In the genomic region with DNA sequence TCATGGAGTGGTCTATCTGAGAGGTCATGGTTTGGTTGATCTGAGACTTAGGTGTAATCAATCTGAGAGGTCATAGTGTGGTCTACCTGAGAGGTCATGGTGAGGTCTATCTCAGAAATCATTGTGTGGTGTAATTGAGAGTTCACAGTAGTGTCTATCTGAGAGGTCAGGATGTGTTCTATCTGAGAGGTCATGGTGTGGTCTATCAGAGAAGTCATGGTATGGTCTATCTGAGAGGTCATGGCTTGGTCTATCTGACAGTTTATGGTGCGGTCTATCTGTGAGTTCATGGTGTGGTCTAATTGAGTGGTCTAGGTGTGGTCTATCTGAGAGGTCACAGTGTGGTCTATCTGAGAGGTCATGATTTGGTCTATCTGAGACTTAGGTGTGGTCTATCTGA, we compare ENCODE assay signal across 10 mouse cellular contexts. TPM values are rescaled to one million over a fixed set of nuclear protein-coding genes. Genes with fewer than 3 reads are reported as not detected.
DNase-seq lines count a peak whose midpoint lies in the region; ATAC-seq and TF ChIP-seq lines count a peak whose summit lies in the region.
"Had no signal": no experiment of that assay in that cellular context is flagged by ENCODE, and none has a peak within 500 bp of the region (broad histone marks: within the 10 kb centered on the region; RNA-seq: fewer than 3 reads in every experiment).

No protein-coding gene starts in this region.

- TF ChIP-seq EP300 in heart, adult 2 months (IDR thresholded peaks at IDR 0.05; ENCODE audit: insufficient read depth, low read depth, low read length) = no peak

- intact Hi-C loops in heart, adult 2 months (cut with DNase I) = no loop called here
- intact Hi-C loops in left cerebral cortex, postnatal 36 days (cut with DNase I) = no loop called here

- no peaks in the 10 kb centered on the region for H3K79me2 ChIP-seq in heart, adult 2 months (replicated peaks; ENCODE audit: control insufficient read depth, insufficient read depth, low read length)

- H3K4me1 ChIP-seq in heart, embryonic 14.5 days (ENCODE audit: control insufficient read depth in 2 of 2, insufficient read depth in 2 of 2, low read length in 2 of 2) = no peaks in the 10 kb centered on the region
- no peaks in the 10 kb centered on the region for H3K4me1 ChIP-seq in heart, adult 2 months (ENCODE audit: control insufficient read depth, insufficient read depth, low read length)
- H3K4me1 ChIP-seq in midbrain, embryonic 11.5 days (ENCODE audit: control insufficient read depth, insufficient read depth, low read length) = no peaks in the 10 kb centered on the region
- no peaks in the 10 kb centered on the region for H3K4me1 ChIP-seq in midbrain, embryonic 15.5 days
- H3K4me1 ChIP-seq in limb, embryonic 14.5 days (ENCODE audit: control insufficient read depth, insufficient read depth, low read length) = no peaks in the 10 kb centered on the region
- H3K4me1 ChIP-seq in stomach, embryonic 16.5 days (ENCODE audit: control insufficient read depth, insufficient read depth, low read length) = no peaks in the 10 kb centered on the region

- TF ChIP-seq POLR2A in heart, adult 2 months (IDR thresholded peaks at IDR 0.05; ENCODE audit: insufficient read depth, low read depth, low read length) = no peak
- no peak for TF ChIP-seq POLR2A in limb, embryonic 14.5 days (IDR thresholded peaks at IDR 0.05; ENCODE audit: borderline replicate concordance, extremely low read depth, insufficient read depth, insufficient read length)

- TF ChIP-seq CTCF in heart, adult 2 months (IDR thresholded peaks at IDR 0.05) = no peak

- H3K27me3 ChIP-seq in heart, embryonic 14.5 days (ENCODE audit: control insufficient read depth, insufficient read depth, low read length) = no peaks in the 10 kb centered on the region
- no peaks in the 10 kb centered on the region for H3K27me3 ChIP-seq in heart, adult 2 months (ENCODE audit: control insufficient read depth, insufficient read depth, low read length)
- no peaks in the 10 kb centered on the region for H3K27me3 ChIP-seq in midbrain, embryonic 11.5 days (ENCODE audit: control insufficient read depth, insufficient read depth, low read length)
- H3K27me3 ChIP-seq in midbrain, embryonic 15.5 days (replicated peaks) = no peaks in the 10 kb centered on the region
- no peaks in the 10 kb centered on the region for H3K27me3 ChIP-seq in limb, embryonic 14.5 days (ENCODE audit: control insufficient read depth, insufficient read depth, low read length)
- H3K27me3 ChIP-seq in stomach, embryonic 16.5 days (ENCODE audit: control insufficient read depth, insufficient read depth, low read length) = no peaks in the 10 kb centered on the region

- no peak overlapping the region for H3K27ac ChIP-seq in heart, embryonic 14.5 days (replicated peaks in 1 of 2; ENCODE audit: control insufficient read depth in 1 of 2, insufficient read depth in 1 of 2, low read depth in 2 of 2, low read length in 2 of 2)
- no peak overlapping the region for H3K27ac ChIP-seq in heart, adult 2 months
- no peak overlapping the region for H3K27ac ChIP-seq in midbrain, embryonic 11.5 days (ENCODE audit: low read depth, low read length)
- H3K27ac ChIP-seq in midbrain, embryonic 15.5 days = no peak overlapping the region
- H3K27ac ChIP-seq in limb, embryonic 14.5 days (replicated peaks; ENCODE audit: low read depth, low read length) = no peak overlapping the region
- H3K27ac ChIP-seq in stomach, embryonic 16.5 days (ENCODE audit: low read length) = no peak overlapping the region
- H3K27ac ChIP-seq: left cerebral cortex, adult 2 months had no signal

- ATAC-seq in heart, embryonic 14.5 days (ENCODE audit: insufficient number of reproducible peaks, insufficient read depth, low FRiP score, low read depth) = peak; percentile 25; the same call in 1 of the 2 replicates
- peak; percentile 65 for ATAC-seq in midbrain, embryonic 11.5 days (ENCODE audit: low FRiP score)
- no peak for ATAC-seq in midbrain, embryonic 15.5 days (replicated peaks)
- ATAC-seq in limb, embryonic 14.5 days (ENCODE audit: low FRiP score, low read depth) = peak; percentile 17; the same call in 1 of the 2 replicates
- ATAC-seq in stomach, embryonic 16.5 days (ENCODE audit: insufficient read depth, low FRiP score) = peak; percentile 31; the same call in 1 of the 2 replicates
- ATAC-seq in CD4-positive, CD25-positive, alpha-beta regulatory T cell, adult 4 months = no peak
- ATAC-seq: inflammation-experienced regulatory T-cells, adult 6 months had no signal

- H3K4me2 ChIP-seq in heart, embryonic 14.5 days (ENCODE audit: low read length) = no peak overlapping the region
- H3K4me2 ChIP-seq in midbrain, embryonic 11.5 days = no peak overlapping the region
- H3K4me2 ChIP-seq in midbrain, embryonic 15.5 days = no peak overlapping the region
- H3K4me2 ChIP-seq in limb, embryonic 14.5 days (replicated peaks; ENCODE audit: low read depth, low read length, severe bottlenecking) = no peak overlapping the region
- H3K4me2 ChIP-seq in stomach, embryonic 16.5 days (ENCODE audit: low read depth, low read length) = no peak overlapping the region

- H3K36me3 ChIP-seq in heart, embryonic 14.5 days (ENCODE audit: control insufficient read depth, insufficient read depth, low read length) = no peaks in the 10 kb centered on the region
- no peaks in the 10 kb centered on the region for H3K36me3 ChIP-seq in heart, adult 2 months (ENCODE audit: control insufficient read depth, insufficient read depth, low read length)
- no peaks in the 10 kb centered on the region for H3K36me3 ChIP-seq in midbrain, embryonic 11.5 days (ENCODE audit: control insufficient read depth, insufficient read depth, low read length)
- H3K36me3 ChIP-seq in midbrain, embryonic 15.5 days (replicated peaks) = no peaks in the 10 kb centered on the region
- H3K36me3 ChIP-seq in limb, embryonic 14.5 days (ENCODE audit: control insufficient read depth, insufficient read depth, low read length) = no peaks in the 10 kb centered on the region
- no peaks in the 10 kb centered on the region for H3K36me3 ChIP-seq in stomach, embryonic 16.5 days (ENCODE audit: control insufficient read depth, insufficient read depth, low read length)

- H3K4me3 ChIP-seq in heart, embryonic 14.5 days (ENCODE audit: control insufficient read depth in 1 of 2, insufficient read depth in 1 of 2, low read depth in 1 of 2, low read length in 2 of 2) = no peak overlapping the region
- no peak overlapping the region for H3K4me3 ChIP-seq in heart, adult 2 months
- H3K4me3 ChIP-seq in midbrain, embryonic 11.5 days (ENCODE audit: low read depth, low read length) = no peak overlapping the region
- H3K4me3 ChIP-seq in midbrain, embryonic 15.5 days = no peak overlapping the region
- no peak overlapping the region for H3K4me3 ChIP-seq in limb, embryonic 14.5 days (replicated peaks; ENCODE audit: low read length)
- H3K4me3 ChIP-seq in stomach, embryonic 16.5 days (replicated peaks; ENCODE audit: low read length) = no peak overlapping the region
- H3K4me3 ChIP-seq: left cerebral cortex, adult 2 months had no signal

- H3K9me3 ChIP-seq in heart, embryonic 14.5 days (ENCODE audit: control insufficient read depth, low read length) = peaks cover 29% of the 10 kb centered on the region
- peaks cover 27% of the 10 kb centered on the region for H3K9me3 ChIP-seq in midbrain, embryonic 11.5 days (ENCODE audit: control insufficient read depth, low read length)
- H3K9me3 ChIP-seq in midbrain, embryonic 15.5 days = 0 out of 2 replicates have a peak, but pooled peaks cover 7% of the 10 kb centered on the region
- peaks cover 16% of the 10 kb centered on the region for H3K9me3 ChIP-seq in limb, embryonic 14.5 days (ENCODE audit: control insufficient read depth, low read length)
- H3K9me3 ChIP-seq in stomach, embryonic 16.5 days (replicated peaks; ENCODE audit: control insufficient read depth, low read length) = peaks cover 8% of the 10 kb centered on the region; the same call in 1 of the 2 replicates

- H3K9ac ChIP-seq in heart, embryonic 14.5 days (ENCODE audit: low read length) = no peak overlapping the region
- no peak overlapping the region for H3K9ac ChIP-seq in heart, adult 2 months (ENCODE audit: low read depth, low read length)
- no peak overlapping the region for H3K9ac ChIP-seq in midbrain, embryonic 11.5 days (ENCODE audit: low read length)
- H3K9ac ChIP-seq in midbrain, embryonic 15.5 days = no peak overlapping the region
- no peak overlapping the region for H3K9ac ChIP-seq in limb, embryonic 14.5 days (ENCODE audit: low read depth, low read length, severe bottlenecking)
- no peak overlapping the region for H3K9ac ChIP-seq in stomach, embryonic 16.5 days (ENCODE audit: low read length)

- 86% methylated on average over 1 of the region's 1 CpGs for WGBS in heart, embryonic 14.5 days
- WGBS in heart, adult 2 months = 84% methylated on average over 1 of the region's 1 CpGs
- WGBS in midbrain, embryonic 11.5 days = 94% methylated on average over 1 of the region's 1 CpGs
- WGBS in midbrain, embryonic 15.5 days = 78% methylated on average over 1 of the region's 1 CpGs
- 94% methylated on average over 1 of the region's 1 CpGs for WGBS in limb, embryonic 14.5 days
- WGBS in stomach, embryonic 16.5 days = 96% methylated on average over 1 of the region's 1 CpGs

- no peak for DNase-seq in heart, adult 2 months
- DNase-seq in midbrain, embryonic 11.5 days (ENCODE audit: low spot score, missing footprints) = no peak
- no peak for DNase-seq in limb, embryonic 14.5 days (ENCODE audit: low spot score)
- no peak for DNase-seq in left cerebral cortex, postnatal 36 days (ENCODE audit: low spot score in 2 of 2)

RNA-seq across cellular contexts. Expression of gene Vmn2r-ps159, which starts 12.4 kb away (rescaled TPM):
- not detected in 2 replicates for polyA plus RNA-seq in heart, embryonic 14.5 days (2014; fragmentation: Nextera tagmentation; extraction: Ambion mirVana)
- not detected for total RNA-seq in heart, adult 2 months (2021)
- polyA plus RNA-seq in heart, adult 2 months (2012; rRNA removed) = not detected in 2 replicates
- not detected in 2 replicates for polyA plus RNA-seq in midbrain, embryonic 11.5 days (2014; fragmentation: Nextera tagmentation; extraction: Ambion mirVana)
- polyA plus RNA-seq in midbrain, embryonic 15.5 days (2015; fragmentation: Nextera tagmentation; extraction: Ambion mirVana) = not detected in 2 replicates
- polyA plus RNA-seq in limb, embryonic 14.5 days (2012; rRNA removed) = not detected in 2 replicates
- not detected in 2 replicates for polyA plus RNA-seq in limb, embryonic 14.5 days (2014; fragmentation: Nextera tagmentation; extraction: Ambion mirVana)
- not detected in 2 replicates for polyA plus RNA-seq in stomach, embryonic 16.5 days (2015; fragmentation: Nextera tagmentation; extraction: Ambion mirVana)
- polyA plus RNA-seq in CD4-positive, CD25-positive, alpha-beta regulatory T cell, adult 4 months (2017; shearing (Covaris generic)) = not detected
- total RNA-seq in left cerebral cortex, postnatal 36 days (2021) = not detected
- total RNA-seq: left cerebral cortex, adult 2 months had no signal
- polyA plus RNA-seq: inflammation-experienced regulatory T-cells, adult 6 months had no signal

Comparison
In these comparisons a context has a peak if more than half of its experiments do, and no peak if none do; other contexts are left out.
1. ATAC-seq: peak in heart, embryonic 14.5 days (single experiment), midbrain, embryonic 11.5 days (single experiment), limb, embryonic 14.5 days (single experiment) and stomach, embryonic 16.5 days (single experiment); none in midbrain, embryonic 15.5 days (single experiment) and CD4-positive, CD25-positive, alpha-beta regulatory T cell, adult 4 months (single experiment).